8 mouse cellular contexts compared by ENCODE assay signal in the genomic region with DNA sequence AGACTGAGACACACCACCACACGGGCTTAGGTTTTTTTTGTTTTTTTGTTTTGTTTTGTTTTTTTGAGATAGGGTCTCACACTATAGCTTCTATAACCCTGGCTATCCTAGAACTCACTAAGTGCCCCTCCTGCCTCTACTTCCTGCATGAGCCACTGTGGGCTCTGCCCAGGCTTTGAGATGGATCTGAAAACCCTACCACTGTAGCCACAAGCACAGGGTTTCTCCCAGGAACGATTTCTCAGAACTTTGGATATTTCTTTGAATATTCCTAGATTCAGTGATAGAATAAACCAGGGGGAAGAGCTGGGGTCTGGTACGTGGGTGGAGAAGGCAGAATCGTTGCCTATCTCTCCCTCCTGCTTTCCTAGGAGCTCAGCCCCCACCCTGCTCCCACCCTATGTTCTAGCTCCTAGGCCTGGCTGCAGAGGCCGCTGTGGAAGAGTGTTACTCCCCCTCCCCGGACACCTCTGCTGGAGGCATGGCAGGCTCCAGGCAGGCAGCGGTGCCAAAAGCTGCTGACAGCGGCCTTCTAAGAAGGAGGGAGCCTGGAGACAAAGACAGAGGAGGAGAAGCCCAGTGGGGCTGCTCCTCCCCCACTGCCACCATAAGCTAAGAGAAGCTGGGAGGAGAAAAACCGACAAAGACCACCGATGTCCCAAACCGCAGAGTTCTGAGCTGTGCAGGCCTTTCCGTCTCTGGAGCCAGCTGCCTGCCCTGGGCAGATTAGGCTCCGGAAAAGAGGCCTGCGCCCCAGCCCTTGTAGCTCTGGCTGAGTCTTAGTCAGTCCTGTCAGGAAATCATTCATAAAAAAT. TPM values are rescaled to one million over a fixed set of nuclear protein-coding genes. Genes with fewer than 3 reads are reported as not detected.
DNase-seq lines count a peak whose midpoint lies in the region; ATAC-seq and TF ChIP-seq lines count a peak whose summit lies in the region.

No protein-coding gene starts in this region.

- no peak for TF ChIP-seq POLR2A in bone marrow, adult 2 months (IDR thresholded peaks at IDR 0.05; ENCODE audit: borderline replicate concordance, control insufficient read depth, low read depth, low read length)

- H3K4me1 ChIP-seq in bone marrow, adult 2 months (ENCODE audit: control insufficient read depth, insufficient read depth, low read length): peaks cover 4% of the 10 kb centered on the region; the same call in 1 of the 2 replicates
- no peaks in the 10 kb centered on the region for H3K4me1 ChIP-seq in forebrain, postnatal 0 days (ENCODE audit: insufficient read depth)
- H3K4me1 ChIP-seq in stomach, embryonic 14.5 days (ENCODE audit: control insufficient read depth, insufficient read depth, low read length): peaks cover 9% of the 10 kb centered on the region; the same call in 1 of the 2 replicates

- H3K9ac ChIP-seq in forebrain, postnatal 0 days: peak overlapping the region; percentile 18
- H3K9ac ChIP-seq in stomach, embryonic 14.5 days (replicated peaks; ENCODE audit: low read depth, low read length): no peak overlapping the region

- TF ChIP-seq CTCF in left cerebral cortex, adult 2 months (IDR thresholded peaks at IDR 0.05): no peak
- no peak for TF ChIP-seq CTCF in bone marrow, adult 2 months (IDR thresholded peaks at IDR 0.05; ENCODE audit: control insufficient read depth, insufficient read depth, low read length)
- TF ChIP-seq CTCF in forebrain, postnatal 0 days (IDR thresholded peaks at IDR 0.05; ENCODE audit: low read depth): no peak; the same call in 1 of the 2 replicates

- no peak overlapping the region for H3K4me2 ChIP-seq in forebrain, postnatal 0 days (ENCODE audit: low read depth)
- no peak overlapping the region for H3K4me2 ChIP-seq in stomach, embryonic 14.5 days (replicated peaks; ENCODE audit: low read depth, low read length)

- ATAC-seq in forebrain, postnatal 0 days: peak; percentile 73
- peak; percentile 30; the same call in 1 of the 2 replicates for ATAC-seq in stomach, embryonic 14.5 days (ENCODE audit: insufficient number of reproducible peaks, insufficient read depth, low FRiP score, low read depth)
- ATAC-seq in activated CD4-positive, CD25-positive, alpha-beta regulatory T cell, adult 4 months: no peak

- intact Hi-C loops in left cerebral cortex, adult 2 months (cut with DNase I): no loop called here
- intact Hi-C loops in left cerebral cortex, postnatal 25 days (cut with DNase I): no loop called here

- H3K27ac ChIP-seq in left cerebral cortex, adult 2 months: peak overlapping the region; percentile 57
- H3K27ac ChIP-seq in bone marrow, adult 2 months (ENCODE audit: control insufficient read depth, insufficient read depth, low read depth, low read length, poor library complexity): peak overlapping the region; percentile 60
- H3K27ac ChIP-seq in forebrain, postnatal 0 days (ENCODE audit: low read depth, low read length): peak overlapping the region; percentile 82
- H3K27ac ChIP-seq in stomach, embryonic 14.5 days (ENCODE audit: low read length): peak overlapping the region; percentile 79

- H3K9me3 ChIP-seq in forebrain, postnatal 0 days (ENCODE audit: low read length): no peaks in the 10 kb centered on the region
- no peaks in the 10 kb centered on the region for H3K9me3 ChIP-seq in stomach, embryonic 14.5 days (ENCODE audit: control insufficient read depth, low read depth, low read length)

- DNase-seq in left cerebral cortex, adult 2 months (ENCODE audit: extremely low spot score in 1 of 2, low spot score in 2 of 2): no peak
- DNase-seq in left cerebral cortex, postnatal 25 days (ENCODE audit: low spot score in 2 of 2): no peak
- DNase-seq in forebrain, postnatal 0 days: peak; percentile 73
- peak; percentile 75 for DNase-seq in liver
- no peak for DNase-seq in cerebellum, adult 18-20 months

- no peak overlapping the region for H3K4me3 ChIP-seq in left cerebral cortex, adult 2 months
- no peak overlapping the region for H3K4me3 ChIP-seq in bone marrow, adult 2 months (replicated peaks; ENCODE audit: control insufficient read depth, low read depth, low read length)
- H3K4me3 ChIP-seq in forebrain, postnatal 0 days (ENCODE audit: low read depth, low read length): no peak overlapping the region
- no peak overlapping the region for H3K4me3 ChIP-seq in stomach, embryonic 14.5 days (ENCODE audit: low read depth, low read length)

- no peaks in the 10 kb centered on the region for H3K27me3 ChIP-seq in forebrain, postnatal 0 days (ENCODE audit: insufficient read depth, low read length)
- H3K27me3 ChIP-seq in stomach, embryonic 14.5 days (ENCODE audit: control insufficient read depth, insufficient read depth, low read length): no peaks in the 10 kb centered on the region

- 11% methylated on average over 14 of the region's 14 CpGs for WGBS in bone marrow, adult 2 months
- 10% methylated on average over 14 of the region's 14 CpGs for WGBS in forebrain, postnatal 0 days
- 23% methylated on average over 14 of the region's 14 CpGs for WGBS in stomach, embryonic 14.5 days

- no peaks in the 10 kb centered on the region for H3K36me3 ChIP-seq in forebrain, postnatal 0 days (ENCODE audit: insufficient read depth)
- H3K36me3 ChIP-seq in stomach, embryonic 14.5 days (ENCODE audit: control insufficient read depth, insufficient read depth, low read length): no peaks in the 10 kb centered on the region

RNA-seq across cellular contexts. Expression of a gene that starts 21.9 kb away (rescaled TPM):
- 10 to 100 TPM; 26.2 to 27.1 TPM for total RNA-seq in left cerebral cortex, adult 2 months (2021)
- 10 to 100 TPM; 28.4 to 29.4 TPM for total RNA-seq in left cerebral cortex, postnatal 25 days (2021)
- 16.0 and 22.0 TPM in 2 replicates for polyA plus RNA-seq in bone marrow, adult 2 months (2011; ENCODE audit: insufficient read depth, insufficient read length, low replicate concordance, missing spikeins)
- 39.2 and 46.4 TPM in 2 replicates for total RNA-seq in forebrain, postnatal 0 days (2014; rRNA removed)
- 105 and 116 TPM in 2 replicates for polyA plus RNA-seq in forebrain, postnatal 0 days (2015; fragmentation: Nextera tagmentation; extraction: Ambion mirVana)
- 70.2 and 70.4 TPM in 2 replicates for polyA plus RNA-seq in stomach, embryonic 14.5 days (2014; fragmentation: Nextera tagmentation; extraction: Ambion mirVana)
- 100 to 1,000 TPM; 109 to 128 TPM for polyA plus RNA-seq in activated CD4-positive, CD25-positive, alpha-beta regulatory T cell, adult 4 months (2017; shearing (Covaris generic))

RNA-seq across cellular contexts. Expression of a gene that starts 38.6 kb away (rescaled TPM):
- total RNA-seq in left cerebral cortex, adult 2 months (2021): 1 to 10 TPM; 1.1 to 1.6 TPM
- total RNA-seq in left cerebral cortex, postnatal 25 days (2021): 1 to 10 TPM in 1 of 2 experiments, under 1 TPM in 1; 0.85 to 1.5 TPM
- polyA plus RNA-seq in bone marrow, adult 2 months (2011; ENCODE audit: insufficient read depth, insufficient read length, low replicate concordance, missing spikeins): 2.3 and 4.5 TPM in 2 replicates
- total RNA-seq in forebrain, postnatal 0 days (2014; rRNA removed): 1.9 and 3.9 TPM in 2 replicates
- 1.3 and 1.9 TPM in 2 replicates for polyA plus RNA-seq in forebrain, postnatal 0 days (2015; fragmentation: Nextera tagmentation; extraction: Ambion mirVana)
- polyA plus RNA-seq in stomach, embryonic 14.5 days (2014; fragmentation: Nextera tagmentation; extraction: Ambion mirVana): 10.6 and 12.8 TPM in 2 replicates
- polyA plus RNA-seq in activated CD4-positive, CD25-positive, alpha-beta regulatory T cell, adult 4 months (2017; shearing (Covaris generic)): 1 to 10 TPM; 3.7 to 5.8 TPM

Comparison
In these comparisons a context has a peak if more than half of its experiments do, and no peak if none do; other contexts are left out.
1. DNase-seq: peak in forebrain, postnatal 0 days (single experiment) and liver (single experiment); none in left cerebral cortex, adult 2 months (0 of 2), left cerebral cortex, postnatal 25 days (0 of 2) and cerebellum, adult 18-20 months (0 of 2).
2. Peak in every context shown above with its lines, with median percentiles within 50 percentile points of each other: H3K27ac ChIP-seq.